Mouse (Mus musculus) myocyte (in vitro differentiated cells): ENCODE results near the gene Syt12. TPM values are rescaled to one million over a fixed set of nuclear protein-coding genes. Genes with fewer than 3 reads are reported as not detected.

Experiments
- H3K27me3 ChIP-seq: one replicate; pipeline ENCODE4 v1.6.1; 2011; ENCODE audit not compliant: control insufficient read depth, insufficient read depth, insufficient read length
- H3K36me3 ChIP-seq: one replicate; pipeline ENCODE4 v1.6.1; 2011; ENCODE audit not compliant: control insufficient read depth, insufficient read depth
- H3K4me2 ChIP-seq: one replicate; pipeline ENCODE4 v1.6.1; 2011; ENCODE audit warnings: low read depth, control low read depth
- H3K4me3 ChIP-seq: one replicate; pipeline ENCODE4 v1.5.1; 2011; ENCODE audit warnings: mild to moderate bottlenecking, control low read depth, moderate library complexity
- H3K79me2 ChIP-seq: one replicate; pipeline ENCODE4 v1.6.1; 2011; ENCODE audit not compliant: control insufficient read depth, insufficient read depth
- H3ac ChIP-seq: one replicate; pipeline ENCODE4 v1.6.1; 2011; ENCODE audit not compliant: control insufficient read depth, insufficient read length
- CEBPB ChIP-seq: IDR thresholded peaks from 2 replicates; pipeline ENCODE4 v1.6.1; 2011; ENCODE audit warnings: mild to moderate bottlenecking, moderate library complexity; ENCODE audit not compliant: poor library complexity, insufficient read depth, severe bottlenecking
- E2F4 ChIP-seq: IDR thresholded peaks from one replicate; pipeline ENCODE4 v1.6.1; 2011; ENCODE audit warnings: mild to moderate bottlenecking, control low read depth, moderate library complexity; ENCODE audit not compliant: insufficient read depth
- MAX ChIP-seq: IDR thresholded peaks from one replicate; pipeline ENCODE4 v1.6.1; 2011; ENCODE audit warnings: low read depth, mild to moderate bottlenecking, control low read depth
- MYOD1 ChIP-seq, 3 experiments: IDR thresholded peaks; one replicate each; pipeline ENCODE4 v1.6.1; 2011; ENCODE audit warnings: control low read depth in 2 of 3, low read depth in 2 of 3, mild to moderate bottlenecking in 2 of 3, moderate library complexity in 1 of 3; ENCODE audit not compliant: insufficient read length in 2 of 3, control insufficient read depth in 1 of 3
- MYOG ChIP-seq, 3 experiments: IDR thresholded peaks; one replicate each; pipeline ENCODE4 v1.6.1; 2011; ENCODE audit warnings: control low read depth in 2 of 3, low read depth in 2 of 3, mild to moderate bottlenecking in 2 of 3; ENCODE audit not compliant: insufficient read length in 2 of 3, control insufficient read depth in 1 of 3, insufficient read depth in 1 of 3
- POLR2A ChIP-seq: IDR thresholded peaks from one replicate; pipeline ENCODE4 v1.6.1; 2011; ENCODE audit warnings: low read depth, mild to moderate bottlenecking, control low read depth, moderate library complexity; ENCODE audit not compliant: insufficient read length
- POLR2AphosphoS2 ChIP-seq: IDR thresholded peaks from one replicate; pipeline ENCODE4 v1.6.1; 2011; ENCODE audit warnings: low read depth, control low read depth; ENCODE audit not compliant: insufficient read length
- REST ChIP-seq: IDR thresholded peaks from one replicate; pipeline ENCODE4 v1.6.1; 2011; ENCODE audit warnings: mild to moderate bottlenecking, control low read depth, moderate library complexity; ENCODE audit not compliant: insufficient read depth, insufficient read length
- SRF ChIP-seq: IDR thresholded peaks from one replicate; pipeline ENCODE4 v1.6.1; 2011; ENCODE audit warnings: low read depth; ENCODE audit not compliant: control insufficient read depth, insufficient read length
- TCF12 ChIP-seq: IDR thresholded peaks from one replicate; pipeline ENCODE4 v1.6.1; 2011; ENCODE audit warnings: mild to moderate bottlenecking, control low read depth; ENCODE audit not compliant: poor library complexity, insufficient read depth, severe bottlenecking
- TCF3 ChIP-seq: IDR thresholded peaks from one replicate; pipeline ENCODE4 v1.6.1; 2011; ENCODE audit warnings: low read depth, control low read depth; ENCODE audit not compliant: insufficient read length
- USF1 ChIP-seq: IDR thresholded peaks from one replicate; pipeline ENCODE4 v1.6.1; 2011; ENCODE audit warnings: low read depth, mild to moderate bottlenecking, control low read depth, moderate library complexity
- polyA plus RNA-seq: library from polyadenylated mRNA; unstranded; fragments of >200 nt; fragmentation: generic; extraction: Trizol; gene quantifications from one replicate; pipeline ENCODE4 v1.2.1, GENCODE M21; 2012; ENCODE audit warnings: missing spikeins

The Syt12 gene
- polyA plus RNA-seq, 1 experiment = 22.3 TPM

- TF ChIP-seq MYOG (IDR thresholded peaks at IDR 0.05; ENCODE audit: control insufficient read depth in 1 of 3, insufficient read depth in 1 of 3, insufficient read length in 2 of 3, low read depth in 2 of 3) (no peak), E2F4 (no peak), MYOD1 (IDR thresholded peaks at IDR 0.05; ENCODE audit: control insufficient read depth in 1 of 3, insufficient read length in 2 of 3, low read depth in 2 of 3) (no peak), POLR2AphosphoS2 (no peak), REST (no peak), MAX (no peak), TCF12 (no peak), TCF3 (no peak)
- no peak overlapping the region for H3K4me2 ChIP-seq
Observed at GRCm38 (mm10) chr19:4452525-4452924, 24.7 kb downstream of the Syt12 start.

DNA sequence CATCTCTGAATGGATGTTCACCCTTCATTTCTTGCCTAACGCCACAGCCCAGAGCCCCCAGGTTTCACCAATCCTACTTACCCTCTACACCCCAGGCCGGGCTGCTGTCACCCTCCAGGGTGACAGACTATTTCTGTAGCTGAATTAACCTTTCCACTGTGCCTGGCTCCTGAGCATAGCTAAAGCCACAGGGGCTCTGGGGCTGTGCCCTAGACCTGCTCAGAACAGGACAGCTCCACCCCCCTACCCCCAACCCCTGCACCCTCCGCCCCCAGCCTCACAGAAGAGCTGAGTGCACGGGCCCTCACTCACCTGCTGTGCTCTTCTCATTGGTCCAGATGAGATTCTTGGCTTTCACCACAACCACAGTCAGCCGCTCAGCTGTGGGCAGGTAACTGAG is 25.3 kb downstream of the Syt12 start:
- H3K36me3 ChIP-seq = peaks cover 6% of the 10 kb centered on the region
- H3K4me2 ChIP-seq = no peak overlapping the region
- no peak for TF ChIP-seq TCF12
- no peak for TF ChIP-seq TCF3
- no peak for TF ChIP-seq MYOG (IDR thresholded peaks at IDR 0.05; ENCODE audit: control insufficient read depth in 1 of 3, insufficient read depth in 1 of 3, insufficient read length in 2 of 3, low read depth in 2 of 3)

More at GRCm38 (mm10) chr19:4452525-4452924, 24.7 kb downstream of the Syt12 start:
- Histone ChIP-seq H3K27me3 (no peaks in the 10 kb centered on the region), H3K79me2 (no peaks in the 10 kb centered on the region), H3K4me3 (no peak overlapping the region), H3ac (no peak overlapping the region), H3K36me3 (peaks cover 3% of the 10 kb centered on the region)

DNA sequence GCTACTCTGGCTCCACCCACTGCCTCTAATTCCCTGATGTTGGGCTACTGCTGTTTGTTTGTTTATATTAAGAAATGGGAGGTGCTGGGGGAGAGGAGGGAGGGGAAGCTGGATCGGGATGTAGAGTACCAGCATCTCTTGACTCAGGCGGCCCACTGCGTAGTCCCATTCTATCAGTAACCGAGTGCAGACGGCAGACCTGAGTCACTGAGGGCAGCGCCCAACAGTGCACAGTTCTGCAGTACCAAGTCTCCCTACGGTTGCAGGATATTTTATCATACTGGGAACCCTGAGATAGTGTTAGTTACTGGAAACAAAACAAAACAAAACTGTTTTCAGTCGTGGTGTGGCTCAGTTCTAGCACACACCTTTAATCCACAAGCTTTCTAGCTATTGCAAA is 26.1 kb downstream of the Syt12 start:
- TF ChIP-seq TCF12 = no peak
- TF ChIP-seq TCF3 = no peak
- no peak for TF ChIP-seq MAX
- TF ChIP-seq POLR2A = no peak
- TF ChIP-seq USF1 = no peak
- TF ChIP-seq SRF = no peak
- TF ChIP-seq E2F4 = no peak
- TF ChIP-seq MYOD1 (IDR thresholded peaks at IDR 0.05; ENCODE audit: control insufficient read depth in 1 of 3, insufficient read length in 2 of 3, low read depth in 2 of 3) = no peak
- TF ChIP-seq CEBPB = no peak
- no peak for TF ChIP-seq POLR2AphosphoS2
- TF ChIP-seq REST = no peak
- H3K4me2 ChIP-seq = no peak overlapping the region
- H3K79me2 ChIP-seq = no peaks in the 10 kb centered on the region
- H3ac ChIP-seq = no peak overlapping the region
- H3K36me3 ChIP-seq = peaks cover 8% of the 10 kb centered on the region
- no peaks in the 10 kb centered on the region for H3K27me3 ChIP-seq
- no peak overlapping the region for H3K4me3 ChIP-seq

More for the DNA sequence above, 25.3 kb downstream of the Syt12 start:
- Histone ChIP-seq H3ac (no peak overlapping the region), H3K4me3 (no peak overlapping the region), H3K27me3 (no peaks in the 10 kb centered on the region), H3K79me2 (no peaks in the 10 kb centered on the region)

DNA sequence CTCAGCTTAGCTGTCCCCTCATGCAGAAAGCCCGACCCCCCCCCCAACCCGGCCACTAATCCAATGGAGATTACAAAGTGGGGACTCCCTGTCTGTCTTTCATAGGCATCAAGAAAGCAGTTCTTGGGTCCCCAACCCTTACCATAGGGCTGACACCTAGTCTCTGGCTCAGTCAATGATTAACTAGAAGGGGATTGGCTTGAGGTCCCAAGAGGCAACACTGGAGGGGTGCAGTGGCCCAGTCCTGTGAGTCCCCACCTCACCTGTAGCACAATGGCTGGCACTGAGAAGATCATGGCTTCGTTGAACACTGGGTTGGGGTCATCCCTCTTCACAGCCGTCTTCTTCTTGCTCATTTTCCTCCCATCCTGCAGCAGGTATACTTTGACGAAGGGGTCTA is 26.6 kb downstream of the Syt12 start:
- no peaks in the 10 kb centered on the region for H3K79me2 ChIP-seq
- TF ChIP-seq SRF = no peak
- TF ChIP-seq MAX = no peak
- H3K27me3 ChIP-seq = no peaks in the 10 kb centered on the region
- H3ac ChIP-seq = no peak overlapping the region
- H3K4me2 ChIP-seq = no peak overlapping the region
- peaks cover 8% of the 10 kb centered on the region for H3K36me3 ChIP-seq
- H3K4me3 ChIP-seq = no peak overlapping the region

GRCm38 (mm10) chr19:4449230-4449629 is 28.0 kb downstream of the Syt12 start:
- Histone ChIP-seq H3K27me3 (no peaks in the 10 kb centered on the region), H3K4me3 (no peak overlapping the region), H3K79me2 (no peaks in the 10 kb centered on the region), H3K4me2 (no peak overlapping the region), H3ac (no peak overlapping the region), H3K36me3 (peaks cover 8% of the 10 kb centered on the region)
- TF ChIP-seq MYOG (IDR thresholded peaks at IDR 0.05; ENCODE audit: control insufficient read depth in 1 of 3, insufficient read depth in 1 of 3, insufficient read length in 2 of 3, low read depth in 2 of 3) = no peak
- TF ChIP-seq POLR2A = no peak
- no peak for TF ChIP-seq E2F4
- TF ChIP-seq SRF = no peak
- no peak for TF ChIP-seq REST
- no peak for TF ChIP-seq POLR2AphosphoS2
- no peak for TF ChIP-seq USF1
- TF ChIP-seq TCF3 = no peak
- no peak for TF ChIP-seq CEBPB
- TF ChIP-seq MYOD1 (IDR thresholded peaks at IDR 0.05; ENCODE audit: control insufficient read depth in 1 of 3, insufficient read length in 2 of 3, low read depth in 2 of 3) = no peak
- no peak for TF ChIP-seq MAX
- no peak for TF ChIP-seq TCF12

DNA sequence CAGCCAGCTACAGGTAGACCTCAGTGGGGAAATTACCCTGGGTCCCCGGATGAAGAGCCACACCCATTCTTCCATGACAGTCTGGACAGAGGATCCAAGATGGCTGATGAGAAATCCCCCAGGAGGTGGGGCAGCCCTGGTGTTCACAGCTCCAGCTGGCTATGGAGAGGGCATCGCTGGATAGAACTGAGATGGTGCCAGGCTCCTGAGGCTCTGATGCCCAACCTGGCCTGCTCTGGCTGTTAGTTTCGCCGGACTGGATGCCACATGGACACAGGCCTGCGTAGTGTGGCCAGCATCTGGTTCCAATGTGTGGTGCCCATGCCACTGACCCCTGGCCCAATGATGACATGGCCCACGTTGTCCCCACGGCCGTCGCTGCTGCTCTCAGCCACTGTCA is 29.8 kb downstream of the Syt12 start:
- Histone ChIP-seq H3K79me2 (no peaks in the 10 kb centered on the region), H3K27me3 (no peaks in the 10 kb centered on the region), H3K4me2 (no peak overlapping the region), H3K4me3 (no peak overlapping the region), H3ac (no peak overlapping the region), H3K36me3 (peaks cover 8% of the 10 kb centered on the region)
- TF ChIP-seq MYOD1 (IDR thresholded peaks at IDR 0.05; ENCODE audit: control insufficient read depth in 1 of 3, insufficient read length in 2 of 3, low read depth in 2 of 3) (no peak), TCF3 (no peak), MYOG (IDR thresholded peaks at IDR 0.05; ENCODE audit: control insufficient read depth in 1 of 3, insufficient read depth in 1 of 3, insufficient read length in 2 of 3, low read depth in 2 of 3) (no peak), E2F4 (no peak), CEBPB (no peak), POLR2AphosphoS2 (no peak), USF1 (no peak), REST (no peak), TCF12 (no peak), SRF (no peak), MAX (no peak), POLR2A (no peak)
